Mouse (Mus musculus): Measurements from ENCODE around the gene Hey2.

DNA sequence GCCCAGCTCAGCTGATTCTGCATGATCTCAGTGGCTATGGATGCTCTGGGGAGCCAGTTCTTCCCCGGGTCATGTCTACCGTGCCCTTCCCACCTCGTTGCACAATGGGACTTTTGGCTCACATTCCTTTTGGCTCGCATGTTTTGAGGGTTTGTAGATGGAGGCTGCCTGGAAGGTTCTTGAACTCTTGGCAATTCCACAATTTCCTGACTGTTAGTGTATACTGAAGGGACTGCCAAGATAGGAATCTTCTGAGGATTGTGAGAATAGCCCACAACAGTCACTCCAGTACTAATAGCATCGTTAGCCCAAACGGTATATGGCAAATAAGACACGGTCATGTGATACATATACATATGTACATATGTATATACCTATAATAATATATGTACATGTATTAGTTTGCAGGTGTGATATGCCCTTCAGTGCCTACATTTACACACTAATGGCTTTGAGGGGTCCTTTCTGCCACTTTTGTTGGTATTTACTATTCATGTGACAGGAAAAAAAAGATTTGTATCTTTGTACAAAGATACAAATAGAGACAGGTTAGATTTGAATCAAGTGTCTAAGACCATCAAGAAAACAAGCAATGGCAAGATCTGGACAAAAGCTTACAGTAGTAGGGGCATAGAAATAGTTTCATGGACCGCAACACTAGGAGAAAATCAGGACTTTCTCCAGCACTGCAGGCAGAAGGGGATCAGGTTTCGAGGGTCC lies 32.2 kb downstream of the Hey2 start:
- no peak for TF ChIP-seq POLR2A (IDR thresholded peaks at IDR 0.05; ENCODE audit: extremely low read depth, insufficient read depth, low read length)
- no peak for TF ChIP-seq CTCF (IDR thresholded peaks at IDR 0.05; ENCODE audit: low read depth, low read length)

Measured in liver, adult 2 months (tissue).